Mouse (Mus musculus): ENCODE results near the gene Phlpp2.

DNA sequence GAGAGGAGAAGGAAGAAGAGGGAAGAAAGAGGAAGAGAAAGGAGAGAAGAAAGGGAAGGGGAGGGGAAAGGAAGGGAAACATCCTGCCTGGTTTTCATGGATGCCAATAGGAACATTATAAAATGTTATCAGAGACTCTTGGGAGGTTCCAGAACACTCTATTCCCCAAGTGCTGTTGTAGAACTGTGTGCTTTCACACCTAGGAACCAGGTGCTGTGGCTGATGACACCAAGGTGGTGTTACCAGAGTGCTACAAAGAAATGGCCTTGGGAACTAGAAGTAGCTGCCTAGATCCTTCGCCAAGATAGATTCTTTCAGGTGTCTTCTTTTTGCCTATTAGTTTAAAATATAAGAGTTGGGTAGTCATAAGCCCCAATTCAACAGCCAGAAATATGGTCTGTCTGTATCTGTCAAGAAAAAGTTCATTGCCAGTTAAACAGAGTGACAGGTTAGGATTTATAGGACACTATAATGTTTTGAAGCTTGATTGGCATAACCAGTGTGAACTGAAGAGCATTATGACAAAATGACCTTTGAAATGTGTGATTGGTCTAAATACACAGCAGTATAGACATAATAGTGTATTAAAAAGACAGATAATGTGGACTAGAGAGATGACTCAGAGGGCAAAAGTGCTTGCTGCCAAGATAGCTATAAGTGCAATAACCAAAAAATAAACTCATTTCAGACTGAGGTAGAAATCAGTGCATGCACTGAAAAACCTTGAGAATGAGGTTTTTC, 36.8 kb downstream of the Phlpp2 start:
- TF ChIP-seq CTCF (conservative IDR thresholded peaks at IDR 0.05; ENCODE audit: insufficient read depth, insufficient read length, low read depth, low read length): no peak
- TF ChIP-seq POLR2A (IDR thresholded peaks at IDR 0.05; ENCODE audit: low read depth, low read length): no peak

Measured in kidney, adult 2 months (tissue).